Comparison of ENCODE assay signal across 17 mouse cellular contexts in the genomic region with DNA sequence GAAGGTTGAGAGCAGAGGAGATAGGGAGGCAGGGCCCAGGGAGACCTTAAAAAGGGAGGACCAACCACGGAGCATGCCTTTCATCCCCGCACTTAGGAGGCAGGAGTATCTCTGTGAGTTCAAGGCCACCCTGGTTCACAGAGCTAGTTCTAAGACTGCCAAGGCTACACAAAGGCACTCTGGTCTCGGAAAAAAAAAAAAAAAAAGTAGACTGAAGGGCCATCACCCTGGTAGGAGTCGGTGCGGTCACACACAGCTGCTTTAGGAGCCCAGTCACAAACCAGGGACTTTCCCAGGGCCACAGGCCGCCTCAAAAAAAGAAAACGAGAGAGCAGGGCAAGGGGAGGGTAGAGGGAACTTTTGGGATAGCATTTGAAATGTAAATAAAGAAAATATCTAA. TPM values are rescaled to one million over a fixed set of nuclear protein-coding genes. Genes with fewer than 3 reads are reported as not detected.
DNase-seq lines count a peak whose midpoint lies in the region; ATAC-seq and TF ChIP-seq lines count a peak whose summit lies in the region.
"Had no signal": no experiment of that assay in that cellular context is flagged by ENCODE, and none has a peak within 500 bp of the region (broad histone marks: within the 10 kb centered on the region; RNA-seq: fewer than 3 reads in every experiment).

No protein-coding gene starts in this region.

- H3K9ac ChIP-seq in lung, embryonic 16.5 days (ENCODE audit: low read length): no peak overlapping the region
- H3K9ac ChIP-seq: heart, embryonic 12.5 days; hindbrain, embryonic 14.5 days; liver, embryonic 12.5 days had no signal

- no peaks in the 10 kb centered on the region for H3K27me3 ChIP-seq in lung, embryonic 16.5 days (ENCODE audit: control insufficient read depth, insufficient read depth, low read depth, low read length)
- H3K27me3 ChIP-seq in small intestine, adult 2 months (ENCODE audit: control insufficient read depth, insufficient read depth, low read length): no peaks in the 10 kb centered on the region
- H3K27me3 ChIP-seq: heart, embryonic 12.5 days; liver, embryonic 12.5 days had no signal

- no peak overlapping the region for H3K4me2 ChIP-seq in lung, embryonic 16.5 days (ENCODE audit: low read depth, low read length)
- H3K4me2 ChIP-seq: heart, embryonic 12.5 days; hindbrain, embryonic 14.5 days; liver, embryonic 12.5 days had no signal

- WGBS in lung, embryonic 16.5 days: 67% methylated on average over 7 of the region's 7 CpGs
- 67% methylated on average over 7 of the region's 7 CpGs for WGBS in small intestine, adult 2 months

- intact Hi-C loops in left cerebral cortex, adult 2 months (cut with DNase I): no loop called here

- no peak for ATAC-seq in lung, embryonic 16.5 days (ENCODE audit: low read depth)
- peak; percentile 58 for ATAC-seq in activated CD4-positive, CD25-positive, alpha-beta regulatory T cell, adult 4 months
- ATAC-seq: liver, embryonic 12.5 days; midbrain, embryonic 16.5 days had no signal

- no peaks in the 10 kb centered on the region for H3K9me3 ChIP-seq in lung, embryonic 16.5 days (ENCODE audit: control insufficient read depth, low read length)
- H3K9me3 ChIP-seq: G1E; heart, embryonic 12.5 days; liver, embryonic 12.5 days had no signal

- H3K4me3 ChIP-seq in lung, embryonic 16.5 days (ENCODE audit: low read length): no peak overlapping the region
- no peak overlapping the region for H3K4me3 ChIP-seq in small intestine, adult 2 months (ENCODE audit: low read depth, low read length)
- no peak overlapping the region for H3K4me3 ChIP-seq in left cerebral cortex, adult 2 months
- H3K4me3 ChIP-seq: heart, embryonic 12.5 days; liver, embryonic 12.5 days had no signal

- no peak for TF ChIP-seq POLR2A in small intestine, adult 2 months (IDR thresholded peaks at IDR 0.05; ENCODE audit: low read depth, low read length)

- TF ChIP-seq CTCF in small intestine, adult 2 months (IDR thresholded peaks at IDR 0.05; ENCODE audit: extremely low read depth, insufficient read length, insufficient replicate concordance, low read depth, low read length): no peak
- TF ChIP-seq CTCF in left cerebral cortex, adult 2 months (IDR thresholded peaks at IDR 0.05): no peak

- H3K36me3 ChIP-seq in lung, embryonic 16.5 days (ENCODE audit: control insufficient read depth, insufficient read depth, low read length): peaks cover 11% of the 10 kb centered on the region; the same call in 1 of the 2 replicates
- H3K36me3 ChIP-seq in small intestine, adult 2 months (ENCODE audit: control insufficient read depth, insufficient read depth, low read length): peaks cover 39% of the 10 kb centered on the region

- H3K4me1 ChIP-seq in lung, embryonic 16.5 days (replicated peaks; ENCODE audit: control insufficient read depth, insufficient read depth, low read length): peaks cover 10% of the 10 kb centered on the region
- H3K4me1 ChIP-seq in small intestine, adult 2 months (ENCODE audit: control insufficient read depth, insufficient read depth, insufficient read length, low read length): peaks cover 10% of the 10 kb centered on the region; the same call in 1 of the 2 replicates
- H3K4me1 ChIP-seq: heart, embryonic 12.5 days had no signal

- H3K27ac ChIP-seq in lung, embryonic 16.5 days (ENCODE audit: low read length): peak overlapping the region; percentile 34; the same call in 1 of the 2 replicates
- peak overlapping the region; percentile 91 for H3K27ac ChIP-seq in small intestine, adult 2 months (ENCODE audit: insufficient read depth, low read depth, low read length)
- H3K27ac ChIP-seq in left cerebral cortex, adult 2 months: no peak overlapping the region
- H3K27ac ChIP-seq: hindbrain, embryonic 14.5 days had no signal

- no peak for DNase-seq in lung, postnatal 14 days
- peak; percentile 72 for DNase-seq in CD4-positive, CD25-positive, alpha-beta regulatory T cell, adult 2 months (ENCODE audit: low read depth, low spot score)
- DNase-seq in left cerebral cortex, adult 2 months (ENCODE audit: extremely low spot score in 1 of 2, low spot score in 2 of 2): no peak
- DNase-seq in layer of hippocampus, adult 18-20 months (ENCODE audit: low spot score in 2 of 2): no peak
- DNase-seq in left cerebral cortex, adult 9 months (ENCODE audit: low spot score in 2 of 2): no peak
- DNase-seq: cerebellum, postnatal 10 days; gastrocnemius, postnatal 25 days; kidney, adult 8-10 months; thymus, postnatal 36 days had no signal

RNA-seq across cellular contexts. Expression of a gene that starts 9.3 kb away (rescaled TPM):
- polyA plus RNA-seq in lung, embryonic 16.5 days (2015; fragmentation: Nextera tagmentation; extraction: Ambion mirVana): 43.2 and 52.8 TPM in 2 replicates
- polyA plus RNA-seq in activated CD4-positive, CD25-positive, alpha-beta regulatory T cell, adult 4 months (2017; shearing (Covaris generic)): 100 to 1,000 TPM; 505 to 519 TPM
- 9.3 and 21.1 TPM in 2 replicates for polyA plus RNA-seq in small intestine, adult 2 months (2012; rRNA removed)
- 1 to 10 TPM; 5.1 to 6.1 TPM for total RNA-seq in left cerebral cortex, adult 2 months (2021)
- 1 to 10 TPM; 4.3 to 4.4 TPM for total RNA-seq in layer of hippocampus, adult 18-20 months (2021)
